Mouse (Mus musculus) WW6 (cell line): Measurements from ENCODE around the gene Crat.
"Not testable (repeated sequence)": the region's sequence is repeated elsewhere in the genome, so short reads cannot be mapped to it uniquely, and the experiment has no call there.

Experiments
- DNase-seq: peaks from one replicate; pipeline ENCODE4 v3.0.0-alpha.2; 2013; ENCODE audit warnings: low read depth, low spot score

Crat gene

GRCm38 (mm10) chr2:30440701-30441517 lies 25.3 kb upstream of the Crat start:
- DNase-seq, result peak; percentile 66

- no peak for DNase-seq
Observed at GRCm38 (mm10) chr2:30440211-30440700, 24.6 kb upstream of the Crat start.

GRCm38 (mm10) chr2:30439631-30440030 lies 24.0 kb upstream of the Crat start:
- no peak for DNase-seq

- no peak for DNase-seq
Observed at GRCm38 (mm10) chr2:30437791-30438190, 22.2 kb upstream of the Crat start.

GRCm38 (mm10) chr2:30436809-30437208 lies 21.2 kb upstream of the Crat start:
- no peak for DNase-seq

GRCm38 (mm10) chr2:30436156-30436545 lies 20.5 kb upstream of the Crat start:
- no peak for DNase-seq

- DNase-seq, result no peak
Observed at GRCm38 (mm10) chr2:30435326-30436155, 19.9 kb upstream of the Crat start.

GRCm38 (mm10) chr2:30429156-30429555 lies 13.5 kb upstream of the Crat start:
- no peak for DNase-seq

GRCm38 (mm10) chr2:30421432-30421831 lies 5.8 kb upstream of the Crat start:
- no peak for DNase-seq

GRCm38 (mm10) chr2:30419112-30419511 lies 3.5 kb upstream of the Crat start:
- DNase-seq, result no peak

- no peak for DNase-seq
Observed at GRCm38 (mm10) chr2:30418259-30418658, 2.6 kb upstream of the Crat start.

GRCm38 (mm10) chr2:30417595-30418165 lies 2.1 kb upstream of the Crat start:
- DNase-seq, result no peak

- not testable (repeated sequence) for DNase-seq
Observed at GRCm38 (mm10) chr2:30417154-30417553, 1.5 kb upstream of the Crat start.

GRCm38 (mm10) chr2:30416649-30416965 lies 994 bp upstream of the Crat start:
- DNase-seq, result no peak

- DNase-seq, result peak; percentile 67
Observed at GRCm38 (mm10) chr2:30415936-30416648, 479 bp upstream of the Crat start, which contains the start of gene Ptpa. Gene Ptpa (plus strand): TSS chr2:30416039.

GRCm38 (mm10) chr2:30414681-30415080 lies 932 bp downstream of the Crat start:
- DNase-seq, result no peak

GRCm38 (mm10) chr2:30414101-30414500 lies 1.5 kb downstream of the Crat start:
- no peak for DNase-seq

GRCm38 (mm10) chr2:30413038-30413973 lies 2.3 kb downstream of the Crat start:
- no peak for DNase-seq

- DNase-seq, result no peak
Observed at GRCm38 (mm10) chr2:30409454-30410176, 6.0 kb downstream of the Crat start.
